8 mouse cellular contexts compared by ENCODE assay signal in the genomic region with DNA sequence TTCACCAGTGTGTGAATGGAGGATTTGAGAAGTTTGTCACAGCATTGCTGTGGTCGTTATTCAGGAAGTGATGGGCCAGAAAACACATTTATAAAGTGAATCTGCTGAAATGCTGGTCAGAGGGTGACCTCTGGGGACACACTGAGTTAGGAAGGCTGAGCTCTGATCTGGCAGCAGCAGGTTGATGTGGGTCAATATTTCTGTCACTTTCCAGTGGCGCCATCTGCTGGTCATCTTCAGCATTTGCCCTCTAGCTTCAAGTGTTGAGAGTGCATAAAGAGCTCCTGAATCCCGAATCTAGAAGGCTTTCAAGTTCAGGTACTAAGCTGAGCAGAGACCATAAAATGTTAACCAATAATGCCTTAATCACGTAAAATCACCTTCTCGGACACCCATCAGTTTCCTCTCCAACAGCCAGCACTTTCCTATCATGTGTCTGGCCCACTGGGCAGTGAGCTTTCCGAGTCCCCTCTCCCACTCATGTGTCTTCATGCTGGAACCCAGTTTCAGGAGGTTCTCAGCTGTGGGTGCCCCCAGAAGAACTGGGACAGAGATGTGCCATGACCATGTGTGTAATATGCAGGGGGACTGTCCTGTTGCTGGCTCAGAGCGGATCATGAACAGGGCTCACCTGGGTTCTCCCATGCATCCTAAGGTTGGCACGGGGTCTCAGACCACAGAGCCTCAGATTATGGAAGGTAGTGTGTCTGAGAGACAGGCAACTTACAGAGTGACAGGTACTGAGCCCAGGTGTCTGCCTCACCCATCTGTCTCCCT.
DNase-seq lines count a peak whose midpoint lies in the region; ATAC-seq and TF ChIP-seq lines count a peak whose summit lies in the region.

No protein-coding gene starts in this region.

- H3K4me3 ChIP-seq in gastrocnemius, adult 2 months = no peak overlapping the region
- H3K4me3 ChIP-seq in kidney, adult 2 months (ENCODE audit: insufficient read depth, low read depth, low read length) = no peak overlapping the region
- no peak overlapping the region for H3K4me3 ChIP-seq in limb, embryonic 14.5 days (replicated peaks; ENCODE audit: low read length)
- H3K4me3 ChIP-seq in neural tube, embryonic 15.5 days (replicated peaks) = no peak overlapping the region

- peak; percentile 91 for TF ChIP-seq CTCF in gastrocnemius, adult 2 months (IDR thresholded peaks at IDR 0.05)
- TF ChIP-seq CTCF in kidney, adult 2 months (conservative IDR thresholded peaks at IDR 0.05; ENCODE audit: insufficient read depth, insufficient read length, low read depth, low read length) = peak; percentile 94

- no peak overlapping the region for H3K27ac ChIP-seq in gastrocnemius, adult 2 months
- H3K27ac ChIP-seq in kidney, adult 2 months (ENCODE audit: insufficient read depth, low read depth, low read length) = no peak overlapping the region
- H3K27ac ChIP-seq in limb, embryonic 14.5 days (replicated peaks; ENCODE audit: low read depth, low read length) = no peak overlapping the region
- no peak overlapping the region for H3K27ac ChIP-seq in neural tube, embryonic 15.5 days (replicated peaks)

- DNase-seq in 416B (ENCODE audit: low read depth) = peak; percentile 92
- DNase-seq in Muller cell, postnatal 12 days (ENCODE audit: inconsistent ontology term) = peak; percentile 73
- DNase-seq in cerebellum, adult 9-11 months = peak; percentile 78
- peak; percentile 81 for DNase-seq in gastrocnemius, adult 2 months
- DNase-seq in kidney, adult 2 months = peak; percentile 80
- DNase-seq in limb, embryonic 14.5 days (ENCODE audit: low spot score) = peak; percentile 81
- peak; percentile 50 for DNase-seq in testis, postnatal 14 days (ENCODE audit: low spot score)

- H3K9me3 ChIP-seq in limb, embryonic 14.5 days (ENCODE audit: control insufficient read depth, low read length) = no peaks in the 10 kb centered on the region
- no peaks in the 10 kb centered on the region for H3K9me3 ChIP-seq in neural tube, embryonic 15.5 days (replicated peaks)

- no peak overlapping the region for H3K9ac ChIP-seq in limb, embryonic 14.5 days (ENCODE audit: low read depth, low read length, severe bottlenecking)
- H3K9ac ChIP-seq in neural tube, embryonic 15.5 days (replicated peaks) = no peak overlapping the region

- H3K4me1 ChIP-seq in kidney, adult 2 months (ENCODE audit: control insufficient read depth, insufficient read depth, low read length) = no peaks in the 10 kb centered on the region
- H3K4me1 ChIP-seq in limb, embryonic 14.5 days (ENCODE audit: control insufficient read depth, insufficient read depth, low read length) = no peaks in the 10 kb centered on the region
- H3K4me1 ChIP-seq in neural tube, embryonic 15.5 days = peaks cover 21% of the 10 kb centered on the region

- ATAC-seq in limb, embryonic 14.5 days (ENCODE audit: low FRiP score, low read depth) = no peak
- 0 out of 2 replicates have a peak, but pooled peaks have one; percentile 28 for ATAC-seq in neural tube, embryonic 15.5 days (ENCODE audit: low FRiP score)

- intact Hi-C loops in gastrocnemius, adult 2 months (cut with DNase I) = loop anchor here (2.0 to 10.0 kb wide), 2 partner anchors 95 to 227 kb away; a partner anchor contains a TSS

- no peaks in the 10 kb centered on the region for H3K27me3 ChIP-seq in kidney, adult 2 months (replicated peaks; ENCODE audit: control insufficient read depth, insufficient read depth, low read length)
- H3K27me3 ChIP-seq in limb, embryonic 14.5 days (ENCODE audit: control insufficient read depth, insufficient read depth, low read length) = no peaks in the 10 kb centered on the region
- no peaks in the 10 kb centered on the region for H3K27me3 ChIP-seq in neural tube, embryonic 15.5 days (replicated peaks)

- H3K4me2 ChIP-seq in limb, embryonic 14.5 days (replicated peaks; ENCODE audit: low read depth, low read length, severe bottlenecking) = no peak overlapping the region
- no peak overlapping the region for H3K4me2 ChIP-seq in neural tube, embryonic 15.5 days

- no peak for TF ChIP-seq POLR2A in kidney, adult 2 months (IDR thresholded peaks at IDR 0.05; ENCODE audit: low read depth, low read length)
- TF ChIP-seq POLR2A in limb, embryonic 14.5 days (IDR thresholded peaks at IDR 0.05; ENCODE audit: borderline replicate concordance, extremely low read depth, insufficient read depth, insufficient read length) = no peak

- H3K36me3 ChIP-seq in kidney, adult 2 months (ENCODE audit: control insufficient read depth, insufficient read depth, low read length) = no peaks in the 10 kb centered on the region
- H3K36me3 ChIP-seq in limb, embryonic 14.5 days (ENCODE audit: control insufficient read depth, insufficient read depth, low read length) = no peaks in the 10 kb centered on the region
- H3K36me3 ChIP-seq in neural tube, embryonic 15.5 days = no peaks in the 10 kb centered on the region

- WGBS in kidney, adult 2 months = 51% methylated on average over 8 of the region's 8 CpGs
- 51% methylated on average over 8 of the region's 8 CpGs for WGBS in limb, embryonic 14.5 days
- WGBS in neural tube, embryonic 15.5 days = 51% methylated on average over 8 of the region's 8 CpGs
